In the genomic region with DNA sequence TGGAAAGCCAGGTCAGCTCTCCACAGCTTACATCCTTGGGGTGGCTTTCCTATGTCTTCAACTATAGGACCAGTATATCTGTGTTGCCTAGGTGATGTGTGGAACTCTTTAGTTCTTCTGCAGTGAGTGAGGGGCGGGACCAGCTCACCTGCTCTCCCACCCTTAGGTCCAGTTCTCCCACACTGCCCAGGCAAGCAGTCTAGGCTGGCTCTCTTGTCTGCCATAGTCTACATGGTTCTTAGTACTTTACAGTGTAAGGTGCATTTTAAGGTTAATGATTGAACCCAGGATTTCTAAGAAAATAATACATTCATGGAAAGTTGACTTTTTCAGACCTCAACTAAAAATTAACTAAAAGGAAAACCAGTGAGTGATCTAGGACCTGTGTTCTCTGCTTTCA, we compare ENCODE assay signal across 18 mouse cellular contexts.
"Had no signal": no experiment of that assay in that cellular context is flagged by ENCODE, and none has a peak within 500 bp of the region (broad histone marks: within the 10 kb centered on the region; RNA-seq: fewer than 3 reads in every experiment).

No protein-coding gene starts in this region.

- H3K9ac ChIP-seq: liver, embryonic 15.5 days; lung, embryonic 15.5 days; midbrain, embryonic 13.5 days; neural tube, embryonic 13.5 days had no signal

- H3K27me3 ChIP-seq: liver, embryonic 15.5 days; lung, embryonic 15.5 days; megakaryocyte, embryonic 14.5 days; neural tube, embryonic 13.5 days had no signal

- H3K36me3 ChIP-seq: liver, embryonic 15.5 days; lung, embryonic 15.5 days; midbrain, embryonic 10.5 days; midbrain, embryonic 13.5 days; neural tube, embryonic 13.5 days had no signal

- H3K4me1 ChIP-seq: liver, embryonic 15.5 days; lung, embryonic 15.5 days; megakaryocyte, embryonic 14.5 days; midbrain, embryonic 13.5 days; neural tube, embryonic 13.5 days had no signal

- H3K27ac ChIP-seq: hindbrain, postnatal 0 days; left cerebral cortex, adult 2 months; liver, embryonic 15.5 days; lung, embryonic 15.5 days; midbrain, embryonic 10.5 days; midbrain, embryonic 13.5 days; neural tube, embryonic 13.5 days had no signal

- DNase-seq: layer of hippocampus, postnatal 36 days; lung, adult 18-20 months; lung, postnatal 10 days; lung, postnatal 36 days; thymus, postnatal 25 days had no signal

- H3K4me3 ChIP-seq: left cerebral cortex, adult 2 months; liver, embryonic 15.5 days; lung, embryonic 15.5 days; megakaryocyte, embryonic 14.5 days; midbrain, embryonic 10.5 days; midbrain, embryonic 13.5 days; myocyte; neural tube, embryonic 13.5 days had no signal

- H3K4me2 ChIP-seq: liver, embryonic 11.5 days; liver, embryonic 15.5 days; lung, embryonic 15.5 days; midbrain, embryonic 13.5 days; neural tube, embryonic 13.5 days had no signal

- ATAC-seq: hindbrain, postnatal 0 days; inflammation-experienced regulatory T-cells, adult 6 months; intestine, embryonic 16.5 days; midbrain, embryonic 13.5 days; midbrain, embryonic 16.5 days had no signal

- H3K9me3 ChIP-seq: liver, embryonic 15.5 days; lung, embryonic 15.5 days; midbrain, embryonic 10.5 days; neural tube, embryonic 13.5 days had no signal
